Mouse (Mus musculus): ENCODE measurements around the gene Aplp1.

- TF ChIP-seq POLR2A (IDR thresholded peaks at IDR 0.05; ENCODE audit: control insufficient read depth, extremely low read depth, insufficient read depth, low read length, poor library complexity): no peak
- no peak for TF ChIP-seq CTCF (IDR thresholded peaks at IDR 0.05; ENCODE audit: borderline replicate concordance, control insufficient read depth, extremely low read depth, insufficient read depth, low read length, poor library complexity)
Observed at GRCm38 (mm10) chr7:30436879-30437278, 8.5 kb downstream of the Aplp1 start.
